Comparison of ENCODE assay signal across 22 mouse cellular contexts in genomic region chr8:47679603-47680002, GRCm38 (mm10). TPM values are rescaled to one million over a fixed set of nuclear protein-coding genes. Genes with fewer than 3 reads are reported as not detected.
DNase-seq lines count a peak whose midpoint lies in the region; ATAC-seq and TF ChIP-seq lines count a peak whose summit lies in the region.
"Had no signal": no experiment of that assay in that cellular context is flagged by ENCODE, and none has a peak within 500 bp of the region (broad histone marks: within the 10 kb centered on the region; RNA-seq: fewer than 3 reads in every experiment).

No protein-coding gene starts in this region.

- peaks cover 42% of the 10 kb centered on the region for H3K79me2 ChIP-seq in macrophage (ENCODE audit: inconsistent target)

- no peak overlapping the region for H3K27ac ChIP-seq in gastrocnemius, adult 2 months
- no peak overlapping the region for H3K27ac ChIP-seq in liver, embryonic 14.5 days
- H3K27ac ChIP-seq in liver, embryonic 11.5 days (ENCODE audit: low read depth, low read length), result no peak overlapping the region
- peak overlapping the region; percentile 12; the same call in 1 of the 2 replicates for H3K27ac ChIP-seq in macrophage
- H3K27ac ChIP-seq: embryonic facial prominence, embryonic 12.5 days; hindbrain, embryonic 12.5 days; limb, embryonic 12.5 days; liver, embryonic 13.5 days; midbrain, embryonic 10.5 days had no signal

- no peak overlapping the region for H3K9ac ChIP-seq in liver, embryonic 14.5 days (replicated peaks)
- H3K9ac ChIP-seq in liver, embryonic 11.5 days (ENCODE audit: low read depth, low read length), result no peak overlapping the region
- H3K9ac ChIP-seq: embryonic facial prominence, embryonic 12.5 days; heart, embryonic 12.5 days; hindbrain, embryonic 12.5 days; limb, embryonic 12.5 days; liver, embryonic 13.5 days had no signal

- H3K36me3 ChIP-seq in liver, embryonic 14.5 days (replicated peaks; ENCODE audit: control insufficient read depth, insufficient read depth, low read depth), result no peaks in the 10 kb centered on the region
- H3K36me3 ChIP-seq in liver, embryonic 11.5 days (ENCODE audit: control insufficient read depth, insufficient read depth, low read length), result peaks cover 2% of the 10 kb centered on the region; the same call in 1 of the 2 replicates
- H3K36me3 ChIP-seq in macrophage (ENCODE audit: inconsistent target), result no peaks in the 10 kb centered on the region
- H3K36me3 ChIP-seq: hindbrain, embryonic 12.5 days; limb, embryonic 12.5 days had no signal

- no peak for DNase-seq in gastrocnemius, adult 2 months
- DNase-seq in gastrocnemius, adult 18-20 months (ENCODE audit: low spot score), result no peak
- no peak for DNase-seq in liver, embryonic 14.5 days (ENCODE audit: low read depth in 3 of 3, low spot score in 3 of 3)
- DNase-seq in liver, embryonic 11.5 days (ENCODE audit: low spot score), result no peak
- peak; percentile 52 for DNase-seq in ES-CJ7 (ENCODE audit: low read depth, low spot score)
- no peak for DNase-seq in layer of hippocampus, adult 11-12 months (ENCODE audit: low spot score)
- DNase-seq in cerebellum, adult 9-11 months, result no peak
- DNase-seq: adrenal gland, adult 2 months; cerebellum, adult 18-20 months; cerebellum, postnatal 25 days; heart, postnatal 14 days; kidney, adult 18-20 months; kidney, postnatal 10 days; layer of hippocampus, postnatal 36 days; liver, embryonic 13.5 days; thymus, postnatal 14 days had no signal

- intact Hi-C loops in gastrocnemius, adult 2 months (cut with DNase I), result loop anchor here (5.0 kb wide), 2 partner anchors 33 to 112 kb away; partner anchors contain the start of gene Cdkn2aip

- H3K4me2 ChIP-seq in liver, embryonic 14.5 days (ENCODE audit: low read depth), result no peak overlapping the region
- H3K4me2 ChIP-seq in liver, embryonic 11.5 days, result no peak overlapping the region
- H3K4me2 ChIP-seq: embryonic facial prominence, embryonic 12.5 days; heart, embryonic 12.5 days; hindbrain, embryonic 12.5 days; limb, embryonic 12.5 days; liver, embryonic 13.5 days had no signal

- H3K9me3 ChIP-seq in liver, embryonic 14.5 days (ENCODE audit: control insufficient read depth, low read length), result no peaks in the 10 kb centered on the region
- no peaks in the 10 kb centered on the region for H3K9me3 ChIP-seq in liver, embryonic 11.5 days (ENCODE audit: control insufficient read depth, low read length)
- H3K9me3 ChIP-seq: embryonic facial prominence, embryonic 12.5 days; heart, embryonic 12.5 days; hindbrain, embryonic 12.5 days; limb, embryonic 12.5 days; liver, embryonic 13.5 days had no signal

- TF ChIP-seq EP300 in liver, embryonic 14.5 days (IDR thresholded peaks at IDR 0.05; ENCODE audit: low read depth), result no peak

- ATAC-seq in liver, embryonic 14.5 days (ENCODE audit: insufficient read depth), result no peak
- ATAC-seq in liver, embryonic 11.5 days (replicated peaks; ENCODE audit: low FRiP score), result no peak

- H3K4me3 ChIP-seq in gastrocnemius, adult 2 months, result no peak overlapping the region
- H3K4me3 ChIP-seq in liver, embryonic 14.5 days (ENCODE audit: insufficient read depth in 1 of 2, low read depth in 2 of 2, low read length in 2 of 2), result no peak overlapping the region
- no peak overlapping the region for H3K4me3 ChIP-seq in liver, embryonic 11.5 days (ENCODE audit: low read depth, low read length)
- no peak overlapping the region for H3K4me3 ChIP-seq in macrophage (ENCODE audit: inconsistent target)
- H3K4me3 ChIP-seq: embryonic facial prominence, embryonic 12.5 days; heart, embryonic 12.5 days; hindbrain, embryonic 12.5 days; limb, embryonic 12.5 days; liver, embryonic 13.5 days; midbrain, embryonic 10.5 days had no signal

- no peaks in the 10 kb centered on the region for H3K27me3 ChIP-seq in liver, embryonic 14.5 days (ENCODE audit: control insufficient read depth, insufficient read depth, low read length)
- no peaks in the 10 kb centered on the region for H3K27me3 ChIP-seq in liver, embryonic 11.5 days (replicated peaks; ENCODE audit: control insufficient read depth, insufficient read depth, low read length)
- H3K27me3 ChIP-seq: embryonic facial prominence, embryonic 12.5 days; heart, embryonic 12.5 days; hindbrain, embryonic 12.5 days; limb, embryonic 12.5 days; liver, embryonic 13.5 days had no signal

- H3K4me1 ChIP-seq in liver, embryonic 14.5 days (replicated peaks; ENCODE audit: control insufficient read depth in 2 of 2, insufficient read depth in 2 of 2, low read length in 1 of 2), result peaks cover 0 to 6% of the 10 kb centered on the region in 2 experiments; a peak in 2 of 4 replicates
- no peaks in the 10 kb centered on the region for H3K4me1 ChIP-seq in liver, embryonic 11.5 days (replicated peaks; ENCODE audit: control insufficient read depth, insufficient read depth, low read length)

- TF ChIP-seq CTCF in gastrocnemius, adult 2 months (IDR thresholded peaks at IDR 0.05), result peak; percentile 5; the same call in 1 of the 2 replicates
- TF ChIP-seq CTCF in liver, embryonic 14.5 days (IDR thresholded peaks at IDR 0.05; ENCODE audit: low read depth), result peak; percentile 35; the same call in 1 of the 2 replicates

- WGBS in liver, embryonic 14.5 days (ENCODE audit: insufficient replicate concordance), result 42% methylated on average over 1 of the region's 1 CpGs
- 71% methylated on average over 1 of the region's 1 CpGs for WGBS in liver, embryonic 11.5 days
- 91% methylated on average over 1 of the region's 1 CpGs for WGBS in macrophage (ENCODE audit: missing documents)

RNA-seq across cellular contexts. Expression of gene Ing2, which starts 4.2 kb away (rescaled TPM):
- total RNA-seq in gastrocnemius, adult 2 months (2021), result 10 to 100 TPM; 14.0 to 18.0 TPM
- total RNA-seq in gastrocnemius, adult 18-20 months (2021), result 10 to 100 TPM; 17.9 to 18.6 TPM
- 5.8 and 14.1 TPM in 2 replicates for polyA plus RNA-seq in liver, embryonic 14.5 days (2012; rRNA removed)
- polyA plus RNA-seq in liver, embryonic 14.5 days (2014; fragmentation: Nextera tagmentation; extraction: Ambion mirVana), result 8.6 and 8.9 TPM in 2 replicates
- polyA plus RNA-seq in liver, embryonic 11.5 days (2014; fragmentation: Nextera tagmentation; extraction: Ambion mirVana), result 10.8 and 12.6 TPM in 2 replicates
- 10 to 100 TPM in 24 of 26 experiments, 1 to 10 TPM in 2; 9.6 to 43.9 (median 24.9) TPM for total RNA-seq in macrophage (2018; cell fraction: chromatin; rRNA removed)
- total RNA-seq in macrophage (2018; cell fraction: cytosol; rRNA removed), result 10 to 100 TPM in 24 of 26 experiments, 1 to 10 TPM in 2; 8.4 to 26.5 (median 12.9) TPM
- total RNA-seq in macrophage (2018; cell fraction: nucleus; rRNA removed), result 10 to 100 TPM; 18.4 to 77.4 (median 40.8) TPM
- 12.1 to 21.8 TPM (median 18.8 TPM) in 3 replicates for polyA plus RNA-seq in macrophage (2018)

RNA-seq across cellular contexts. Expression of gene Cdkn2aip, which starts 34.1 kb away (rescaled TPM):
- 1 to 10 TPM; 5.0 to 5.2 TPM for total RNA-seq in gastrocnemius, adult 2 months (2021)
- 1 to 10 TPM; 5.0 to 5.7 TPM for total RNA-seq in gastrocnemius, adult 18-20 months (2021)
- polyA plus RNA-seq in liver, embryonic 14.5 days (2012; rRNA removed), result 5.2 and 5.8 TPM in 2 replicates
- polyA plus RNA-seq in liver, embryonic 14.5 days (2014; fragmentation: Nextera tagmentation; extraction: Ambion mirVana), result 13.2 and 14.1 TPM in 2 replicates
- polyA plus RNA-seq in liver, embryonic 11.5 days (2014; fragmentation: Nextera tagmentation; extraction: Ambion mirVana), result 22.2 and 27.9 TPM in 2 replicates
- total RNA-seq in macrophage (2018; cell fraction: chromatin; rRNA removed), result 10 to 100 TPM in 7 of 26 experiments, 1 to 10 TPM in 17, under 1 TPM in 2; 0.76 to 16.1 (median 5.2) TPM
- 1 to 10 TPM; 2.3 to 7.0 (median 4.0) TPM for total RNA-seq in macrophage (2018; cell fraction: cytosol; rRNA removed)
- 10 to 100 TPM in 5 of 26 experiments, 1 to 10 TPM in 21; 1.8 to 14.8 (median 4.4) TPM for total RNA-seq in macrophage (2018; cell fraction: nucleus; rRNA removed)
- 4.7 to 7.6 TPM (median 5.2 TPM) in 3 replicates for polyA plus RNA-seq in macrophage (2018)
